In the genomic region with DNA sequence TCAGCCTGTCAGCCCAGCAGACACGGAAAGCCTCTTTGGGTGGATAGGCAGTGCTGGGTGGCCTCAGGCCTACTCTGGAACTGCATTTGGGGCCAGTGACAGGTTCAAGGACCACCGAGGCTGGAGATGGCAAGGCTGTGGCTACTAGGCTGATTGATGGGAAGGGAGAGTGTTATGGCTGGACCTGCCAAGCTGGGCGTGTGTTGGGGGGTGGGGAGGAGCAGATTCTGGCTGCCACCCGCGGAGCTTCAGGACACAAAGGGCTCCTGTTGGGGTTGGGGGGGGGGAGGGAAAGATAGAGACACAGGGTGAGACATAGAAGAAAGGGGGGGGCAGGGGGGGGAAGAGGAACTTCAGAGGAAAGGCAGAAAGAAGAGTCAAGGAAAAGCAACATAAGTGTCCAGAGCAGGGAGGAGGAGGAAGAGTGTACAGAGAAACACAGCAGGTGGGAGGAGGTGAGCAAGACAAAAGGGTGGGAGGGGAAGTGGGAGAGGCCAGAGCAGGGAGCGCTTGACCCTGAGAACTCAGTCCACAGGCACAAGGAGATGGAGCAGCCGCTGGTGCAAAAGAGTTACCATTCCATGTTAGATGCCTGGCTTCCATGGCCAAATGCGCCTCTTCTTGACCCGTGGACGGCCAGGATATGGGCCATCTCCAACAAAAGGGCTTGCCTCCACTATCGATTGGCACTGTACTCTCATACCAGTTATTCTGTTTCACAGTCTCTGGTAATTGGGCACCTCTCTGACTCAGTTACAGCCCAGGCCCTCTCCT, we compare ENCODE assay signal across 9 mouse cellular contexts. TPM values are rescaled to one million over a fixed set of nuclear protein-coding genes. Genes with fewer than 3 reads are reported as not detected.
DNase-seq lines count a peak whose midpoint lies in the region; ATAC-seq and TF ChIP-seq lines count a peak whose summit lies in the region.
"Had no signal": no experiment of that assay in that cellular context is flagged by ENCODE, and none has a peak within 500 bp of the region (broad histone marks: within the 10 kb centered on the region; RNA-seq: fewer than 3 reads in every experiment).

No protein-coding gene starts in this region.

- H3K9ac ChIP-seq in liver, adult 2 months (ENCODE audit: low read depth, low read length) = no peak overlapping the region
- H3K9ac ChIP-seq in embryonic facial prominence, embryonic 15.5 days = no peak overlapping the region
- H3K9ac ChIP-seq in limb, embryonic 13.5 days = peak overlapping the region; percentile 82; the same call in 1 of the 2 replicates
- no peak overlapping the region for H3K9ac ChIP-seq in stomach, embryonic 15.5 days

- no peak for TF ChIP-seq CTCF in liver, adult 2 months (IDR thresholded peaks at IDR 0.05; ENCODE audit: low read depth, low read length)

- 54% methylated on average over 11 of the region's 11 CpGs for WGBS in liver, adult 2 months
- 46% methylated on average over 11 of the region's 11 CpGs for WGBS in embryonic facial prominence, embryonic 15.5 days
- WGBS in limb, embryonic 13.5 days = 52% methylated on average over 11 of the region's 11 CpGs
- 39% methylated on average over 11 of the region's 11 CpGs for WGBS in stomach, embryonic 15.5 days

- peaks cover 7% of the 10 kb centered on the region for H3K4me1 ChIP-seq in liver, adult 2 months (ENCODE audit: control insufficient read depth, insufficient read depth, low read length)
- H3K4me1 ChIP-seq in embryonic facial prominence, embryonic 15.5 days = peaks cover 38% of the 10 kb centered on the region
- peaks cover 36% of the 10 kb centered on the region for H3K4me1 ChIP-seq in limb, embryonic 13.5 days
- peaks cover 32% of the 10 kb centered on the region for H3K4me1 ChIP-seq in stomach, embryonic 15.5 days

- TF ChIP-seq POLR2A in liver, adult 2 months (IDR thresholded peaks at IDR 0.05; ENCODE audit: extremely low read depth, insufficient read depth, low read length) = no peak

- H3K9me3 ChIP-seq in embryonic facial prominence, embryonic 15.5 days (replicated peaks) = no peaks in the 10 kb centered on the region
- H3K9me3 ChIP-seq in limb, embryonic 13.5 days = no peaks in the 10 kb centered on the region
- no peaks in the 10 kb centered on the region for H3K9me3 ChIP-seq in stomach, embryonic 15.5 days

- H3K27me3 ChIP-seq in liver, adult 2 months (ENCODE audit: control insufficient read depth, insufficient read depth, low read length) = no peaks in the 10 kb centered on the region
- no peaks in the 10 kb centered on the region for H3K27me3 ChIP-seq in embryonic facial prominence, embryonic 15.5 days
- H3K27me3 ChIP-seq in limb, embryonic 13.5 days = no peaks in the 10 kb centered on the region
- H3K27me3 ChIP-seq in stomach, embryonic 15.5 days (replicated peaks) = no peaks in the 10 kb centered on the region

- ATAC-seq in embryonic facial prominence, embryonic 15.5 days (ENCODE audit: insufficient number of reproducible peaks, low FRiP score, low TSS enrichment, low read depth) = no peak
- no peak for ATAC-seq in limb, embryonic 13.5 days (ENCODE audit: low FRiP score, low read depth)
- no peak for ATAC-seq in stomach, embryonic 15.5 days (ENCODE audit: insufficient read depth, low FRiP score, low read depth)

- no peak overlapping the region for H3K27ac ChIP-seq in liver, adult 2 months (replicated peaks; ENCODE audit: insufficient read depth, low read depth, low read length)
- H3K27ac ChIP-seq in embryonic facial prominence, embryonic 15.5 days (replicated peaks) = 0 out of 2 replicates have a peak overlapping the region, but pooled peaks have one; percentile 98
- no peak overlapping the region for H3K27ac ChIP-seq in limb, embryonic 13.5 days
- H3K27ac ChIP-seq in stomach, embryonic 15.5 days = 0 out of 2 replicates have a peak overlapping the region, but pooled peaks have one; percentile 16

- H3K4me3 ChIP-seq in liver, adult 2 months (ENCODE audit: insufficient read depth, low read depth, low read length) = no peak overlapping the region
- H3K4me3 ChIP-seq in embryonic facial prominence, embryonic 15.5 days (replicated peaks) = peak overlapping the region; percentile 72
- peak overlapping the region; percentile 65 for H3K4me3 ChIP-seq in limb, embryonic 13.5 days
- H3K4me3 ChIP-seq in stomach, embryonic 15.5 days (replicated peaks) = peak overlapping the region; percentile 74

- 0 out of 2 replicates have a peak, but pooled peaks cover 2% of the 10 kb centered on the region for H3K36me3 ChIP-seq in liver, adult 2 months (ENCODE audit: control insufficient read depth, insufficient read depth, low read length)
- peaks cover 30% of the 10 kb centered on the region for H3K36me3 ChIP-seq in embryonic facial prominence, embryonic 15.5 days
- peaks cover 41% of the 10 kb centered on the region for H3K36me3 ChIP-seq in limb, embryonic 13.5 days
- peaks cover 20% of the 10 kb centered on the region; the same call in 1 of the 2 replicates for H3K36me3 ChIP-seq in stomach, embryonic 15.5 days

- peak; percentile 70 for DNase-seq in liver, adult 2 months (ENCODE audit: extremely low read depth, low read depth, low spot score)
- DNase-seq in liver = no peak
- DNase-seq in frontal cortex, adult 2 months (ENCODE audit: extremely low spot score in 1 of 2, low spot score in 1 of 2) = no peak
- DNase-seq in left cerebral cortex, adult 11 months (ENCODE audit: low spot score) = no peak
- no peak for DNase-seq in urinary bladder, postnatal 14 days (ENCODE audit: low spot score)
- DNase-seq: adrenal gland, postnatal 14 days had no signal

- peak overlapping the region; percentile 84 for H3K4me2 ChIP-seq in embryonic facial prominence, embryonic 15.5 days (replicated peaks)
- peak overlapping the region; percentile 78 for H3K4me2 ChIP-seq in limb, embryonic 13.5 days (replicated peaks)
- peak overlapping the region; percentile 88 for H3K4me2 ChIP-seq in stomach, embryonic 15.5 days

- H3K79me2 ChIP-seq in liver, adult 2 months (ENCODE audit: control insufficient read depth, insufficient read depth, low read length) = no peaks in the 10 kb centered on the region

RNA-seq across cellular contexts. Expression of a gene that starts 3.0 kb away (rescaled TPM):
- total RNA-seq in liver, adult 2 months (2014; rRNA removed) = 18.1 and 19.2 TPM in 2 replicates
- 9.1 and 9.5 TPM in 2 replicates for polyA plus RNA-seq in liver, adult 2 months (2012; rRNA removed)
- polyA plus RNA-seq in embryonic facial prominence, embryonic 15.5 days (2015; fragmentation: Nextera tagmentation; extraction: Ambion mirVana) = 90.0 and 100 TPM in 2 replicates
- polyA plus RNA-seq in limb, embryonic 13.5 days (2015; fragmentation: Nextera tagmentation; extraction: Ambion mirVana) = 117 and 118 TPM in 2 replicates
- polyA plus RNA-seq in stomach, embryonic 15.5 days (2015; fragmentation: Nextera tagmentation; extraction: Ambion mirVana) = 95.7 and 97.3 TPM in 2 replicates
- polyA plus RNA-seq in frontal cortex, adult 2 months (2012; rRNA removed) = 42.6 and 45.7 TPM in 2 replicates

RNA-seq across cellular contexts. Expression of a gene that starts 3.1 kb away (rescaled TPM):
- 29.6 and 30.6 TPM in 2 replicates for total RNA-seq in liver, adult 2 months (2014; rRNA removed)
- polyA plus RNA-seq in liver, adult 2 months (2012; rRNA removed) = 58.6 and 64.0 TPM in 2 replicates
- 15.6 and 16.0 TPM in 2 replicates for polyA plus RNA-seq in embryonic facial prominence, embryonic 15.5 days (2015; fragmentation: Nextera tagmentation; extraction: Ambion mirVana)
- 23.3 and 23.5 TPM in 2 replicates for polyA plus RNA-seq in limb, embryonic 13.5 days (2015; fragmentation: Nextera tagmentation; extraction: Ambion mirVana)
- 15.3 and 20.2 TPM in 2 replicates for polyA plus RNA-seq in stomach, embryonic 15.5 days (2015; fragmentation: Nextera tagmentation; extraction: Ambion mirVana)
- polyA plus RNA-seq in frontal cortex, adult 2 months (2012; rRNA removed) = 92.6 and 107 TPM in 2 replicates

RNA-seq across cellular contexts. Expression of a gene that starts 18.4 kb away (rescaled TPM):
- total RNA-seq in liver, adult 2 months (2014; rRNA removed) = 3.0 and 3.4 TPM in 2 replicates
- 9.9 and 14.1 TPM in 2 replicates for polyA plus RNA-seq in liver, adult 2 months (2012; rRNA removed)
- polyA plus RNA-seq in embryonic facial prominence, embryonic 15.5 days (2015; fragmentation: Nextera tagmentation; extraction: Ambion mirVana) = 8.5 and 10.8 TPM in 2 replicates
- 9.1 and 9.3 TPM in 2 replicates for polyA plus RNA-seq in limb, embryonic 13.5 days (2015; fragmentation: Nextera tagmentation; extraction: Ambion mirVana)
- 4.0 and 4.7 TPM in 2 replicates for polyA plus RNA-seq in stomach, embryonic 15.5 days (2015; fragmentation: Nextera tagmentation; extraction: Ambion mirVana)
- 38.8 and 49.9 TPM in 2 replicates for polyA plus RNA-seq in frontal cortex, adult 2 months (2012; rRNA removed)

RNA-seq across cellular contexts. Expression of a gene that starts 19.8 kb away (rescaled TPM):
- 1.7 and 2.4 TPM in 2 replicates for total RNA-seq in liver, adult 2 months (2014; rRNA removed)
- 21.2 and 37.0 TPM in 2 replicates for polyA plus RNA-seq in liver, adult 2 months (2012; rRNA removed)
- polyA plus RNA-seq in embryonic facial prominence, embryonic 15.5 days (2015; fragmentation: Nextera tagmentation; extraction: Ambion mirVana) = 1.3 and 1.6 TPM in 2 replicates
- 0.66 and 0.74 TPM in 2 replicates for polyA plus RNA-seq in limb, embryonic 13.5 days (2015; fragmentation: Nextera tagmentation; extraction: Ambion mirVana)
- polyA plus RNA-seq in stomach, embryonic 15.5 days (2015; fragmentation: Nextera tagmentation; extraction: Ambion mirVana) = 1.0 and 1.1 TPM in 2 replicates
- polyA plus RNA-seq in frontal cortex, adult 2 months (2012; rRNA removed) = 15.5 and 18.2 TPM in 2 replicates

RNA-seq across cellular contexts. Expression of a gene that starts 21.5 kb away (rescaled TPM):
- 0.37 and 0.60 TPM in 2 replicates for total RNA-seq in liver, adult 2 months (2014; rRNA removed)
- 0.56 and 0.99 TPM in 2 replicates for polyA plus RNA-seq in liver, adult 2 months (2012; rRNA removed)
- 14.0 and 15.3 TPM in 2 replicates for polyA plus RNA-seq in embryonic facial prominence, embryonic 15.5 days (2015; fragmentation: Nextera tagmentation; extraction: Ambion mirVana)
- polyA plus RNA-seq in limb, embryonic 13.5 days (2015; fragmentation: Nextera tagmentation; extraction: Ambion mirVana) = 8.5 and 10.4 TPM in 2 replicates
- 8.5 and 9.1 TPM in 2 replicates for polyA plus RNA-seq in stomach, embryonic 15.5 days (2015; fragmentation: Nextera tagmentation; extraction: Ambion mirVana)
- polyA plus RNA-seq in frontal cortex, adult 2 months (2012; rRNA removed) = 253 and 271 TPM in 2 replicates

Comparison
In these comparisons a context has a peak if more than half of its experiments do, and no peak if none do; other contexts are left out.
1. H3K27ac ChIP-seq: peak in embryonic facial prominence, embryonic 15.5 days (single experiment) and stomach, embryonic 15.5 days (single experiment); none in liver, adult 2 months (single experiment) and limb, embryonic 13.5 days (single experiment).
2. Peak in every context shown above with its lines, with median percentiles within 50 percentile points of each other: H3K4me2 ChIP-seq.